Mouse (Mus musculus): ENCODE measurements around the gene Chst11.

The Chst11 gene

DNA sequence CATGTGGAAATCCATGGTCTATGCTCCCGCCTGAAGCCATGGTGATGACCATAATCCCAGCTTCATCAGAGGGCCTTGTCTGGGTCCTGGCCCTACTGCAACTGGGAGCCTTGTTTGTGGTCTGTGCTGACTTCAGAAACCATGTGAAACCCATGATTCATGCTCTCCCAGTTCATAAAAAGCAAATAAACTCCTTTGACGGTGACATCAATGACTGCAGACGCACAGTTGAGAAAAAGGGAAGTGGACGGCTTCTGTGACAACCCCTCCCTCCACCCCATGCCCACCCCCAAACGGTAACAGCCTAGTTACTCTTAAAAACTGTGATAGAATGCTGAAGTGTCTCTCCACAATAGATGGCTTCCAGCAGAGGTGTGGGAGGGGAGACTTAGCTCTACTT lies 230.3 kb downstream of the Chst11 start:
- DNase-seq (ENCODE audit: inconsistent ontology term), result no peak

DNA sequence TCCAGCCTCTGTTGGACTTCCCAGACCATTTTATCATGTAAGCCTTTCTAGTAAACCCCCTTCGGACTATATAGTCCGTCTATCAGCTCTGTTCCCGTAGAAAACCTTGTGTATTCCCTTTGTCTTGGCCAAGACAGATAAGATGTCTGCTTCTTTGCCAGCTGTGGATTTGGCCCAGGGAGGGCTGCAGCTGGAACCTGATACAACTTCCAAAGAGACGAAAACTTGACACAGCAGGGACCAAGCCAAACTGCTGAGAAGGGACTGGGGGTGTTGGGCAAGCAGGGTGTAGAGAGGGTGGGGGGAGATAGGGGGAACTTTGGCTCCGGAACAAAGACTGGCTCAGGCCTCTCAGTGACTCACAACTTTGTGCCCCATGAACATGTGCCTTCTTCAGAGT lies 232.0 kb downstream of the Chst11 start:
- no peak for DNase-seq (ENCODE audit: inconsistent ontology term)

DNA sequence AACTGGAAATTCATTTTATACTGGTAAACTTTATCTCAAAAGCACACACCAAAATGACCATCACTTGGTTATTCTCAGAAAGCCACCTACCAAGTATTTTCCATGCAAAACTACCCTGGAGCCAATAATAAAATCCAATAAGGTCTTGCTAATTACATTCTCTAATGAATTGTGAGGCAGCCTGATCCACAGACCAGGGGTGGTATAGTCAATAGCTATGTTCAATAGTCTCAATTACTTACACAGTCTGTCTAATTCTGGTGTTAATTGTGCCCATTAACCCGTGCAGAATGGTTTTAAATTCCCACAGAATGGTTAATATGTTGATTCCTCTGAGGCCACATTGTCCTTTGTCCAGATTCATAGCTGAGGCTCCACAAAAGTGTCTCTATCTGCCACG lies 233.5 kb downstream of the Chst11 start:
- no peak for DNase-seq (ENCODE audit: inconsistent ontology term)

DNA sequence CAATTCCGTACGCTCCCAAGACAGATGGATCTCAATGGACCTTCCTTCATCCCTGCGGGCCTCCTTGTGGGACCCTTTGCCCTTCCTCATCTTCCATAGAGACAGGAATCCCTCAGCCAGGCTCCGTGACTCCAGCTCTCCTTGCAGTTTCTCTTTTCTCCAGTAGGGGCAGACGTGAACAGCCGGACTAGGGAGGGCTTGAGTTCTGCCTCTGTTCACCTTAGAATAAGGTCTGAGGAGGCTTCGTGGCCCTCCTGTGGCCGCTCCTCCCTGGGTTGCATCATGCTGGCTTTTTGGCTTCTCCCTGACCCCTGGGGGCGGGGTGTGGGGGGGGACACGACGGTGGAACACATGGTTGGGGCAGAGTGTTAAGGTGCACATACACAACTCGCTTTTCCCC lies 234.4 kb downstream of the Chst11 start:
- DNase-seq (ENCODE audit: inconsistent ontology term), result peak; percentile 37

DNA sequence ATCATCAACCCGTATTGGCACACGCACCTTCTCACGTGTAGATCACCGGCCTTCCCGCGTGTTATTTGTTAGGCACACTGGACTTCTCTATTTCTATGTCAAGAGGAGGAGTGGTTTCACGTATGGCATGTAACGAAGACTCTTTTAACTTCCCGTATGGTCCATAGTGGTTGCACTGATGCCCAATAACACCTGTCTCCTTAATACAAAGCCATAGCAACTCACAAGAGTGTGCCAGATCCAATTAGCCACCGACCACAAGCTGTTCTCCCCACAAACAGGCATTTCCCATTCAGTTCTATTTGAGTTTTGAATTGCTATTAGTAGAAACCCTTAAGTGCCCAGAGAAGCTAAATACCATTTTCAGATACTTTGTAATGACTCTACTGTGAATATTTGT lies 234.9 kb downstream of the Chst11 start:
- no peak for DNase-seq (ENCODE audit: inconsistent ontology term)

DNA sequence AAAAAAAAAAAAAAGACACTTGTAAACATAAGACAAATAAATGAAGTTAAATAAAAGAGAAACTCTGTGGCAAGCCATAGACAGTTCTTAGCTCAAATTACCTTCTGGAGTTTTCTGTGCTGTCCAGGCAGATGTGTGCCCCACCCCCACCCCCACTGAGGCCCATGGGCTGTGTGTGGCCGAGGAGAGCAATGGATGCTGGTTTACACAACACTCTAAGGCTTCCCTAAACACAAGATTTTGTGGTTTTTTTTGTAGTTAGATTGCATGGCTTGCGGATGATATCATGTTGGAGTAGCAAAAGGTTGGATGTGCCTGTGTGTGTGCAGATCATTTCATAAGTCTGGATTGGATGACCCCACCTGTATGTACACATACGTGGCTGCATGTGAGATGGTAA lies 235.5 kb downstream of the Chst11 start:
- DNase-seq (ENCODE audit: inconsistent ontology term), result no peak

DNA sequence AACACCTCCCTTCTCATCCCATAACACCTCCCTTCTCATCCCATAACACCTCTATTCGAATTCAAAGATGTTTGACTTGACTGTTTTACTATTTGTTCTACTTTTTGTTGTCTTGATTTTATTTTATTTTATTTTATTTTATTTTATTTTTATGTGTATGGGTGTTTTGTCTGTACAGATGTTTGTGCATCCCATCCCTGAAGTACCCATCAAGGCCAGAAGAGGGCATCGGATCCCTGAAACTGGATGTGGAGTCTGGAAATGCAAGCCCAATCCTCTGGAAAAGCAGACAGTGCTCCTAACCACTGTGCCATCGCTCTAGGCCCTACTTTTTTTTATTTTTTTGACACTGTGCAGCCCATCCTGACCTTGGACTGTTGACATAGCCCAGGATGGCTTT lies 239.7 kb downstream of the Chst11 start:
- DNase-seq (ENCODE audit: inconsistent ontology term), result no peak

DNA sequence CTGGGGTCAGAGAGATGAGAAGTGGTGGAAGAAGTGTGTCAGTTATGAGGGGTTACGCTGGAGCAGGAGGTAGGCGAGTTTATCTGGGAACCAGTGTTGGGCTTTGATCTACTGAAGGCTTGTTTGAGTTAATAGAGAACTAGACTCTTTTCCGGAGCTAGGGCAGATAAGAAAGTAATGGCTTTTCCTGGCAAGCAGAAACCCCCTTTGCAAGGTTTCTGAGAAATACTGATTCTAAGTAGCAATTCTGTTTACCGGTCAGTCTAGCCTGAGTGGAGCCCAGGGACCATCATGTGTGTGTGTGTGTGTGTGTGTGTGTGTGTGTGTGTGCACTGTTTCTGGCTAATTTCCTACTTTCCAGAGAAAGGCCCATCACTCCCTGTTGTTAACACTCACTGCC lies 243.3 kb downstream of the Chst11 start:
- DNase-seq (ENCODE audit: inconsistent ontology term), result no peak

DNA sequence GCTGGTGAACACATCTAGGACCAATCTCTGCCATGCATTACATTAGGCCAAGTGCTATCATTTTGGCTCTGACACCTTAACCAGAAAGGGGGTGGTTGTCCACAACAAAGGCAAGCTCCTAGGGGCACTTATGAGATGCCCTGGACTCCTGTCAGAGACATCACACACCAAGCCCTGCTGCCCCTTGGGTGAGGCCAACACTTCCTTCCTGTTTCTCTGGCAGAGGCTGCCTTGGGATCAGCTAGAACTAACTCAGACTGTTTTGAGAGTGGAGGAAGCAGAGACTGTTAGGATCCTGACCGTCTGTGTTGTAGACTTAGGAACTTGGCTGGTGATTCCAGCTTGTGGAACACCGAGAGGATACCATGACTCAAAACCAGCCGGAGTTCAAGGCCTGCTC lies 248.7 kb downstream of the Chst11 start:
- DNase-seq (ENCODE audit: inconsistent ontology term), result no peak

DNA sequence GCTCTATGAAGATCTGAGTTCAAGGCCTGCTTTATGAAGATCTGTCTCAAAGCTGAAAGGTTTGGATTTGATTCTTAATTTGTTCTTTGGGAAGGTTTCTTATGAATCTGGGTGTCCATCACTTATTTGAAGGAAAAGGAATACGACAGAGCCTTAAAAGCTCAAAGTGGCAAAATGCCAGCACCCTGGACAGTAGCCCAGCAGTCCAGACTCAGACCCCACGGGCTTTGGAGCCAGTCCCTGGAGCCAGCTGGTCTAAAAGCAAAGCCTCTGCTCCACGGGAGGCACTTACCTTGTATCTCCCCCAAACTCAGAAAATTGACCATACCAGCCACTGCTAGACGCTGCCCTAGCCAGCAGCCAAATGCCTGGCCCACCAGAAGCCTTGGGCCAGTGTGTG lies 249.1 kb downstream of the Chst11 start:
- no peak for DNase-seq (ENCODE audit: inconsistent ontology term)

DNA sequence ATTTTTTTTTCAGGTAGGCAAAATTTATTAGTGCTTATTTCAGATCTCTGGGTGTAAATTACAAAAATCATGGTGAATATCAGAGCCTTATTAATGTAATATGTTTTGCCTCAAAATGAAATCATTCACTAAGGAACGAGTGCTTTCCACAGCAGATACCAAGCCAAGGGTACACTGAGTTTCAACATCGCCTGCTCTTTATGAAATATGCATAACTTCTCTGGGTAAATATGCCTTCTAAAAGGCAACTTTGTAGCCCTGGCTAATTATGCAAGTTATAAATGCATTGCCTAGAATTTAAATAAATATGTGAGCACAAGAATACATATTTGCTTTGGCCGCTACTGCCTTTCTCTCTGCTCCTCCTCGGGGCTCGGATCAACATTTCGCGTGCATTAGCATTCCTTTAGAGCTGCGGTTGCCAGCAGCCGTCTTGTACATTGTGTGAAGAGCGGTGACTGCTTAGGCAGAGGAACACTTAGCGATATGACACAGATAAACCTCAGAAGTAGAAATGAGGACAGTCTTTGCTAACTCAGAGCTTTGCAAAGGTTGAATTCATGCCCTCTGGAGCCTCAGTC lies 256.9 kb downstream of the Chst11 start:
- DNase-seq (ENCODE audit: inconsistent ontology term), result peak; percentile 38

DNA sequence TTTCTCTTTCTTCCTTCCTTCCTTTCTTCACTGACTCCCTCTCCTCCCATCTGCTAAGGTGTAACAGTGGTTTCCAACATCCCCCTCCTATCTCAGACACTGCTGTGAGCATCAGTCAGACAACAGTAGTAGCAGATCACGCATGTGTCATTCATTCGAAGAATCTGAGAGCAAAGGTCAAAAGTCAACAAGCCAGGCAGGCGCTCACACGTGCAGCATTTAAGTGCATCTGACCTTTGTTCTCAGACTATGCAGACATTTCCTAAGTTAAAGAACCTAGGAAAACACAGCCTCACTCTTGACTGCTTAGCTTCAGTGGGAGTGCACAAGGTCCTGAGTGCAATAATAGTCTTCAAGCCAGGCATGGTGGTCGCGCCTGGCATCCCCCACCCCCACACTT lies 258.8 kb downstream of the Chst11 start:
- DNase-seq (ENCODE audit: inconsistent ontology term), result no peak
